Mouse (Mus musculus): ENCODE data around the gene Ifnar1. TPM values are rescaled to one million over a fixed set of nuclear protein-coding genes. Genes with fewer than 3 reads are reported as not detected.
"Not testable (repeated sequence)": the region's sequence is repeated elsewhere in the genome, so short reads cannot be mapped to it uniquely, and the experiment has no call there.

The Ifnar1 gene
- total RNA-seq, 1 experiment from 2014 or later, result 46.4 TPM

GRCm38 (mm10) chr16:91526274-91526673 is 41.2 kb downstream of the Ifnar1 start:
- no peak for ATAC-seq (replicated peaks in 1 of 2; ENCODE audit: insufficient read depth in 1 of 2, low FRiP score in 2 of 2, low TSS enrichment in 1 of 2, low read depth in 1 of 2, poor library complexity in 2 of 2, severe bottlenecking in 2 of 2)

GRCm38 (mm10) chr16:91527051-91527450 is 42.0 kb downstream of the Ifnar1 start:
- peak in 1 of 2 experiments; percentile 25; a peak in 1 of 4 replicates for ATAC-seq (replicated peaks in 1 of 2; ENCODE audit: insufficient read depth in 1 of 2, low FRiP score in 2 of 2, low TSS enrichment in 1 of 2, low read depth in 1 of 2, poor library complexity in 2 of 2, severe bottlenecking in 2 of 2)

GRCm38 (mm10) chr16:91527500-91527899 is 42.5 kb downstream of the Ifnar1 start:
- no peak for ATAC-seq (replicated peaks in 1 of 2; ENCODE audit: insufficient read depth in 1 of 2, low FRiP score in 2 of 2, low TSS enrichment in 1 of 2, low read depth in 1 of 2, poor library complexity in 2 of 2, severe bottlenecking in 2 of 2)

GRCm38 (mm10) chr16:91528578-91528977 is 43.5 kb downstream of the Ifnar1 start:
- no peak for ATAC-seq (replicated peaks in 1 of 2; ENCODE audit: insufficient read depth in 1 of 2, low FRiP score in 2 of 2, low TSS enrichment in 1 of 2, low read depth in 1 of 2, poor library complexity in 2 of 2, severe bottlenecking in 2 of 2)

GRCm38 (mm10) chr16:91530830-91531229 is 45.8 kb downstream of the Ifnar1 start:
- ATAC-seq (replicated peaks in 1 of 2; ENCODE audit: insufficient read depth in 1 of 2, low FRiP score in 2 of 2, low TSS enrichment in 1 of 2, low read depth in 1 of 2, poor library complexity in 2 of 2, severe bottlenecking in 2 of 2), result not testable (repeated sequence)

- no peak for ATAC-seq (replicated peaks in 1 of 2; ENCODE audit: insufficient read depth in 1 of 2, low FRiP score in 2 of 2, low TSS enrichment in 1 of 2, low read depth in 1 of 2, poor library complexity in 2 of 2, severe bottlenecking in 2 of 2)
Observed at GRCm38 (mm10) chr16:91531856-91532255, 46.8 kb downstream of the Ifnar1 start.

GRCm38 (mm10) chr16:91532429-91532828 is 47.4 kb downstream of the Ifnar1 start:
- ATAC-seq (replicated peaks in 1 of 2; ENCODE audit: insufficient read depth in 1 of 2, low FRiP score in 2 of 2, low TSS enrichment in 1 of 2, low read depth in 1 of 2, poor library complexity in 2 of 2, severe bottlenecking in 2 of 2), result no peak

GRCm38 (mm10) chr16:91533097-91534001 is 48.3 kb downstream of the Ifnar1 start:
- ATAC-seq (replicated peaks in 1 of 2; ENCODE audit: insufficient read depth in 1 of 2, low FRiP score in 2 of 2, low TSS enrichment in 1 of 2, low read depth in 1 of 2, poor library complexity in 2 of 2, severe bottlenecking in 2 of 2), result no peak

- peak; percentile 60 to 80; a peak in 3 of 4 replicates for ATAC-seq (replicated peaks in 1 of 2; ENCODE audit: insufficient read depth in 1 of 2, low FRiP score in 2 of 2, low TSS enrichment in 1 of 2, low read depth in 1 of 2, poor library complexity in 2 of 2, severe bottlenecking in 2 of 2)
Observed at GRCm38 (mm10) chr16:91534477-91534876, 49.4 kb downstream of the Ifnar1 start.

GRCm38 (mm10) chr16:91534888-91535287 is 49.9 kb downstream of the Ifnar1 start:
- ATAC-seq (replicated peaks in 1 of 2; ENCODE audit: insufficient read depth in 1 of 2, low FRiP score in 2 of 2, low TSS enrichment in 1 of 2, low read depth in 1 of 2, poor library complexity in 2 of 2, severe bottlenecking in 2 of 2), result no peak

- no peak for ATAC-seq (replicated peaks in 1 of 2; ENCODE audit: insufficient read depth in 1 of 2, low FRiP score in 2 of 2, low TSS enrichment in 1 of 2, low read depth in 1 of 2, poor library complexity in 2 of 2, severe bottlenecking in 2 of 2)
Observed at GRCm38 (mm10) chr16:91536372-91536771, 51.3 kb downstream of the Ifnar1 start.

- ATAC-seq (replicated peaks in 1 of 2; ENCODE audit: insufficient read depth in 1 of 2, low FRiP score in 2 of 2, low TSS enrichment in 1 of 2, low read depth in 1 of 2, poor library complexity in 2 of 2, severe bottlenecking in 2 of 2), result no peak
Observed at GRCm38 (mm10) chr16:91537065-91537464, 52.0 kb downstream of the Ifnar1 start.

GRCm38 (mm10) chr16:91538051-91538450 is 53.0 kb downstream of the Ifnar1 start:
- peak; percentile 39 to 55 for ATAC-seq (replicated peaks in 1 of 2; ENCODE audit: insufficient read depth in 1 of 2, low FRiP score in 2 of 2, low TSS enrichment in 1 of 2, low read depth in 1 of 2, poor library complexity in 2 of 2, severe bottlenecking in 2 of 2)

- ATAC-seq (replicated peaks in 1 of 2; ENCODE audit: insufficient read depth in 1 of 2, low FRiP score in 2 of 2, low TSS enrichment in 1 of 2, low read depth in 1 of 2, poor library complexity in 2 of 2, severe bottlenecking in 2 of 2), result peak; percentile 47 to 62
Observed at GRCm38 (mm10) chr16:91538513-91538912, 53.5 kb downstream of the Ifnar1 start.

GRCm38 (mm10) chr16:91541573-91542081 is 56.6 kb downstream of the Ifnar1 start:
- no peak for ATAC-seq (replicated peaks in 1 of 2; ENCODE audit: insufficient read depth in 1 of 2, low FRiP score in 2 of 2, low TSS enrichment in 1 of 2, low read depth in 1 of 2, poor library complexity in 2 of 2, severe bottlenecking in 2 of 2)

- ATAC-seq (replicated peaks in 1 of 2; ENCODE audit: insufficient read depth in 1 of 2, low FRiP score in 2 of 2, low TSS enrichment in 1 of 2, low read depth in 1 of 2, poor library complexity in 2 of 2, severe bottlenecking in 2 of 2), result no peak
Observed at GRCm38 (mm10) chr16:91543619-91544018, 58.6 kb downstream of the Ifnar1 start.

- peak; percentile 75 to 78 for ATAC-seq (replicated peaks in 1 of 2; ENCODE audit: insufficient read depth in 1 of 2, low FRiP score in 2 of 2, low TSS enrichment in 1 of 2, low read depth in 1 of 2, poor library complexity in 2 of 2, severe bottlenecking in 2 of 2)
Observed at GRCm38 (mm10) chr16:91545597-91546281, 60.7 kb downstream of the Ifnar1 start.

GRCm38 (mm10) chr16:91546391-91546835 is 61.4 kb downstream of the Ifnar1 start:
- ATAC-seq (replicated peaks in 1 of 2; ENCODE audit: insufficient read depth in 1 of 2, low FRiP score in 2 of 2, low TSS enrichment in 1 of 2, low read depth in 1 of 2, poor library complexity in 2 of 2, severe bottlenecking in 2 of 2), result peak; percentile 79
